Mouse (Mus musculus) layer of hippocampus, adult 9-10 months (tissue): Measurements from ENCODE around the gene Hspbap1.
A peak's percentile ranks its signal among the peaks of the same experiment; 100 is the strongest.

Source experiments
- DNase-seq: peaks from one replicate; pipeline ENCODE4 v3.0.0; 2022; ENCODE audit warnings: low spot score

Hspbap1 gene

GRCm38 (mm10) chr16:35769878-35770657 is at the start of gene Hspbap1:
Gene Hspbap1 (plus strand): TSS chr16:35770375.
- DNase-seq: peak; percentile 63

- DNase-seq: no peak
Observed at GRCm38 (mm10) chr16:35724561-35724960, 45.6 kb upstream of the Hspbap1 start.

GRCm38 (mm10) chr16:35726601-35727000 is 43.6 kb upstream of the Hspbap1 start:
- DNase-seq: no peak

- no peak for DNase-seq
Observed at GRCm38 (mm10) chr16:35729151-35729738, 40.9 kb upstream of the Hspbap1 start.

- no peak for DNase-seq
Observed at GRCm38 (mm10) chr16:35732096-35732495, 38.1 kb upstream of the Hspbap1 start.

GRCm38 (mm10) chr16:35734038-35734437 is 36.1 kb upstream of the Hspbap1 start:
- no peak for DNase-seq

GRCm38 (mm10) chr16:35738096-35738767 is 31.9 kb upstream of the Hspbap1 start:
- DNase-seq: no peak

- DNase-seq: no peak
Observed at GRCm38 (mm10) chr16:35739548-35739947, 30.6 kb upstream of the Hspbap1 start.

- no peak for DNase-seq
Observed at GRCm38 (mm10) chr16:35740357-35740756, 29.8 kb upstream of the Hspbap1 start.

GRCm38 (mm10) chr16:35740943-35741342 is 29.2 kb upstream of the Hspbap1 start:
- DNase-seq: no peak

GRCm38 (mm10) chr16:35741621-35742020 is 28.6 kb upstream of the Hspbap1 start:
- no peak for DNase-seq

GRCm38 (mm10) chr16:35742251-35742937 is 27.8 kb upstream of the Hspbap1 start:
- no peak for DNase-seq

GRCm38 (mm10) chr16:35747417-35748236 is 22.5 kb upstream of the Hspbap1 start:
- no peak for DNase-seq

GRCm38 (mm10) chr16:35748237-35748603 is 22.0 kb upstream of the Hspbap1 start:
- DNase-seq: no peak

- DNase-seq: no peak
Observed at GRCm38 (mm10) chr16:35749385-35749784, 20.8 kb upstream of the Hspbap1 start.

GRCm38 (mm10) chr16:35751841-35752240 is 18.3 kb upstream of the Hspbap1 start:
- DNase-seq: no peak

GRCm38 (mm10) chr16:35753926-35754325 is 16.2 kb upstream of the Hspbap1 start:
- no peak for DNase-seq

- no peak for DNase-seq
Observed at GRCm38 (mm10) chr16:35755502-35756334, 14.5 kb upstream of the Hspbap1 start.

- no peak for DNase-seq
Observed at GRCm38 (mm10) chr16:35756697-35757096, 13.5 kb upstream of the Hspbap1 start.

- DNase-seq: no peak
Observed at GRCm38 (mm10) chr16:35759401-35759800, 10.8 kb upstream of the Hspbap1 start.
